Mouse (Mus musculus) liver, embryonic 14.5 days (tissue): ENCODE results near the gene Gab1.

Experiments
- CTCF ChIP-seq: IDR thresholded peaks from 2 replicates; pipeline ENCODE4 v1.5.1; 2016; ENCODE audit warnings: antibody characterized with exemption, low read depth, control low read depth
- EP300 ChIP-seq: IDR thresholded peaks from 2 replicates; pipeline ENCODE4 v1.6.1; 2016; ENCODE audit warnings: antibody characterized with exemption, low read depth

DNA sequence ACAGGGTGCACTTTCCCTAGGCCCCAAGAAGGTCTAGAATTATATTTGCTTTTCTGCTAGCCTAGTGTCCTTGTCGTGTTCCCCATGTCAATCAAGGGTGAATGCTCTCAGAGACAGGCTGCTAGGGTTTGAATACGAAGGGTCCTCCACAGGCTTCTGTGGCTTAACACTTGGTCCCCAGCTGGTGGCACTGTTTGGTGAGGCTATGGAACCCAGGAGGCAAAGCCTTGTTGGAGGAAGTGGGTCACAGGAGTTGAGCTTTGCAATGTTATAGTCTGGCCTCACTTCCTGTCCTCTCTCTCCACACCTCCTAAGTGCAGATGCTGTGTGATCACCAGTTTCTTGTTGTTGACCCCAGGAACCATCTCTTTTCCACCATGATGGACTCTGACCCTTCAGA, 63.3 kb downstream of the Gab1 start:
- TF ChIP-seq CTCF (0 out of 2 replicates have a peak, but pooled peaks have one; percentile 14), EP300 (no peak)
